Mouse (Mus musculus): Measurements from ENCODE around the gene Marc1. TPM values are rescaled to one million over a fixed set of nuclear protein-coding genes. Genes with fewer than 3 reads are reported as not detected.

Marc1 gene
- total RNA-seq, 2 experiments from 2014 or later = not detected

DNA sequence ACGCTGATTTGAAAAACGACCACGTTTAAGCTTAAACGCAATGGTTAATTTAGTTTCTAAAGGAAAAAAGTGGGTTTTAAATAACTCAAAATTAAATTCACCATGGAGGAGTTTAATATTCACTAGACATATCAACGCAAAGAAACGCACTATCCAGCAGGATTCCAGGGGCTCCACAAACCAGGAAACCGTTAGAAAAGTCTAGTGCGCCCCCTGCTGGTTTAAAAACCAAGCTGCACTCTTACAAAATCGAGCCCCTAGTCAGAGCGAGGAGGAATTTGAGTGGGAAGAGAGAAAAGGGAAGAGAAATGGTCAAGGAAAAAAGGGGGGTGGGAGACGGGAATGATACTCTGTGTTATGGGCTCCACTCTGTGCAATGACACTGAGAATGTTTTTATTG is 14.0 kb upstream of the Marc1 start:
- DNase-seq = peak in 1 of 2 experiments; percentile 49
- intact Hi-C loops (cut with DNase I) = loop anchor here (1.0 to 10.0 kb wide), 5 partner anchors 28 to 790 kb away; partner anchors contain the start of genes 1700056E22Rik and C130074G19Rik

GRCm38 (mm10) chr1:184824439-184824851 is 13.3 kb upstream of the Marc1 start:
- intact Hi-C loops (cut with DNase I) = loop anchor here (2.0 to 10.0 kb wide), 4 partner anchors 28 to 790 kb away; partner anchors contain the start of gene 1700056E22Rik
- DNase-seq = peak; percentile 92 to 95

DNA sequence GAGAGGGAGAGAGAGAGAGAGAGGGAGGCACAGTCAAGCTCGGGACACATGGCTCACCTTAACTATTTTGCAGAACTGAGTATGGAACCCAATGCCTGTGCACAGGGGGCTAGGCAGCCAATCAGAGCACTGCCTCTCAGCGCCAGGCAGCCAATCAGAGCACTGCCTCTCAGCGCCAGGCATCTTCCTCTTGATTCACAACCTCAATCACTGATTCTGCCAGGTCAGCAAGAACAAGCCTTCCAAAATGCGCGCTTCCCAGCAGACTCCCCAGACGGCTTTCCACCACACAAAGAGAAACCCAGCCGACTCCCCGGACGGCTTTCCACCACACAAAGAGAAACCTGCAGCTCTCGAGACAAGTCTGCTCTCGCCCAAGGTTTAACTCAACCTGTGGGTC is 11.6 kb upstream of the Marc1 start:
- no peak for DNase-seq
- intact Hi-C loops (cut with DNase I) = loop anchor here (10.0 kb wide), 1 partner anchor 788 kb away; the partner anchor contains the start of gene 1700056E22Rik

DNA sequence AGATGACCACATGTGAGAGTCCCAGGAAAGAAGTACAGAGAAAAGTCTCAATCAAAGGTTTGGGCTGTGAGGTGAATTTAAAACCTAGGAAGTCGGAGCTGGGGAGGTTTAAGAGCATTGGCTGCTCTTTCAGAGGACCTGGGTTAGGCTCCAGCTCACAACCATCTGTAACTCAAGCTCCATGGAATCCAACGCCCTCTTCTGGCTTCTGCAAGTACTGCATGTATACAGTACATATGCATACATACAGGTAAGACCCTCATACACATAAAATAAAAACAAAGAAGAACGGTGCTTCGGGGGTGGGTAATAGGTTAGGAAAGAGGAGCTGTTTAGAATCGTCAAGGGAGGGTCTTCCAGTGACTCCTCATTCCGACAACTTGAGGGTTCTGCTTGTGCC is 6.7 kb upstream of the Marc1 start:
- no peak for DNase-seq
- intact Hi-C loops (cut with DNase I) = no loop called here

GRCm38 (mm10) chr1:184811716-184812250 is 670 bp upstream of the Marc1 start:
- intact Hi-C loops (cut with DNase I) = no loop called here
- DNase-seq = no peak

DNA sequence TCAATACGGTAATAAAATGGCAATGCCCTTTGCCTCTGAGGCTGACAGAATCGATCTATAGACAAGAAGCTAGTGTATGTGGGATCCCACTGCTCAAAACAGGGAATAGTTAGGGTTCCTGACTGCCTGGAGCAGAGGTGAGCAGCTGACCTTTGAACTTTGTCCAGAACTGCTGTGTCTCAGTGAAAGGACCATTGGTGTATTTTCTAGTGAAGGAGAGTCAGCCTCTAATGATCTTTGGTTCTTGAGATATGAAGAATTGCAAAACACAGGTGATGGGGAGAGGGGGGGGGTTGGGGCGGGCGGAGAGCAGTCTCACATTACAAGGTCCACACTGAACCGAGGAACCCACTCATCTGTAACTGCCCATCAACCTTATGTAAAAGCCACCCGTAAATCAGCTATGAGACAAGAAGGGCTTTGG is 1.5 kb downstream of the Marc1 start:
- no peak for DNase-seq
- intact Hi-C loops (cut with DNase I) = no loop called here

DNA sequence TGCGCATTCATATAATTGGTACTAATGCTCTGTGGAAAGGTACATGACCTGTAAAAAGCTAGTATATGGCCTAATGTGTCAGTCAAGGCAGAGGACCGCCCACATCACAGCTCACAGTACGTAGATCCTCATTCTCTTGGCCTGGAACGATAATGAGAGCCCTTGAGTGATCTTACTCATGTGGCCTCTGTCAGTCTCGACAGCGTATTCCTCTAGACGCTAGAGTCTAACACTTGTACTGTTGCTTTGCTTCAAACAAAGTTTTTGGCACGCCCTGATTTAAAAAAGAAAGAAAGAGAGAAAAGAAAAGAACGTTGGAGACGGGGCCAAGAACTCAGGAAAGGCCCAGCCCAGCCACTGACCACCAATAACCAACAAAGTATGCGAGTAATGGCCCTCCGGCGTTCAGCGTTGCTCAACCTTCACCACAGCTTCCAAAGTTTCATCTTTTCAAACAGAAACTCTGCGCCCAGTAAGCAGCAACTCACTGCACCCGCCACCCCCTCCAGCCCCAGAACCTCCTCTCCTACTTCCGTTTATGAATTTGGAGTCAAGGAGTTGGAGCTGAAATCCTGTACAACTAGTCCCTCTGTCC is 2.6 kb downstream of the Marc1 start:
- intact Hi-C loops (cut with DNase I) = no loop called here
- DNase-seq = no peak

DNA sequence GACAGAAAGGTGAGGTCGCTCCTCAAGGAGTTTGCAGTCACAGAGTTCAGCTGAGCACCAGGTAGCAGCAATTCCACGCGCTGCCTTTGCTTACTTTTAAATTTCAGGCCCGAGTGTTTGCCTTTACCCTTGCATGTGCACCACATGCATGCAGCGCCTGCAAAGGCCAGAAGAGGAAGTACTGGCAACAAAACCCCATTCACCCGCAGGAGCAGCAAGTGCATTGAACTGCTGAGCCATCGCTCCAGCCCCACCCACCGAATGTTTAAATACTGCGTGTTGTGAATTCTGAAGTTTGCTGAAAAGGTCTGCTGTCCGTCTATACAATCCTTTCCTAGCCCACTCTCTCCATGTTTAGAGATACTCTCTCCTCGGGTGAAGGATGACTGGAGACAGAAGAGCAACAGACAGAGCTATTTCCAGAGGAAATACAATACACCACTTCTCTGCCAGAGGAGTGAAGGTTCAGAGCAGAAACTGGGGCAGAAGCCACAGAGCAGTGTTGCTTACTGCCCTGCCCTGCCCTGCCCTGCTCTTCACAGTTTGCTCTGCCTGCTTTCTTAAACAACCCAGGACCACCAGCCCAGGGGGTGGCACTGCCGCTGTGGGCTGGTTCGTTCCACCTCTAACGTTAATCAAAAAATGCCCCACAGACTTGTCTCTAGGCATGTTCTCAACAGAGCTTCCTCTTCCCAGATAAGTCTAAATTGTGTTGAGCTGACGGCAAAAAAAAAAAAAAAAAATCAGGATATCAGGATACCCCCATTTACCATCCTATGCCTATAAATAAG is 3.3 kb downstream of the Marc1 start:
- DNase-seq = no peak
- intact Hi-C loops (cut with DNase I) = no loop called here

DNA sequence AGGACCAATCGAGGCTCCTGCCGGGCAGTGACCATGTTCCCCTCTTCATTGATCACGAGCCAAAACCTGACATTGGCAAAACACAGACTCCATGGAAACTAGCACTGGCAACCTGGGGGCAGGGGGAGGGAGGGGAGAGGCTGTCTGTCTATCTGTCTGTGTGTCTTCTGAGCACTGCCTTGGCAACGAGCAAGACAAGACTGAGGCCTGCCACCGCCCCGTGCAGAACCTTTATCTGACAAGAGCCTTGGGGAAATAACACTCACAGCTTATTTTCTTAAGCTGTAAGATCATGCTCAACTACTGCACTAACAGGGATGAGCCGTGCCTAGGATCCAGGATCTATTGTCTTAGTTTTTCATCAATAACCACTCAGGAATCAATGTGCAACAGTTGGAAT is 4.0 kb downstream of the Marc1 start:
- DNase-seq = no peak
- intact Hi-C loops (cut with DNase I) = no loop called here

- DNase-seq = no peak
- intact Hi-C loops (cut with DNase I) = no loop called here
Observed at GRCm38 (mm10) chr1:184805749-184806148, 5.4 kb downstream of the Marc1 start.

- intact Hi-C loops (cut with DNase I) = loop anchor here (5.0 kb wide), 1 partner anchor 526 kb away; no protein-coding TSS in a partner anchor
- peak; percentile 27 to 43 for DNase-seq
Observed at GRCm38 (mm10) chr1:184793163-184793876, 17.8 kb downstream of the Marc1 start.

- intact Hi-C loops (cut with DNase I) = loop anchor here (5.0 kb wide), 1 partner anchor 524 kb away; no protein-coding TSS in a partner anchor
- DNase-seq = peak; percentile 27 to 46
Observed at GRCm38 (mm10) chr1:184791109-184791508, 20.0 kb downstream of the Marc1 start.

- no peak for DNase-seq
- intact Hi-C loops (cut with DNase I) = no loop called here
Observed at GRCm38 (mm10) chr1:184786376-184787151, 24.5 kb downstream of the Marc1 start.

DNA sequence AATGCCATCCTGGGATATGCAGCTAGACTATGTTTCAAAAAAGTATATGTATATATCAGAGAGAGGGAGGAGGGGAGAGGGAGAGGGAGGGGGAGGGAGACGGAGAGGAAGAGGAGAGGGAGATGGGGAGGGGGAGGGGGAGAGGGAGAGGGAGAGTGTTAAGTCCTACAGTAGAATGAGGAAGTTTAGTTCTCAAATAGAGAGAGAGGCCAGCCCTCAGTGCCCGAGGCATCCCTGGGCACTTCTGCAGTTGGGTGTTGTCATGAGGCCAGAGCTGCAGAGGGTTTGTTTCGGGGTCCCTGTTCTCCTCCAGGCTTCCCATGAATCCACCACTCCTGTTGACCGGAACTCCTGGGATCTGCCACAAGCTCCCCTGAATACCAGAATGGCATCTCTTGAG is 27.5 kb downstream of the Marc1 start:
- no peak for DNase-seq
- intact Hi-C loops (cut with DNase I) = no loop called here

DNA sequence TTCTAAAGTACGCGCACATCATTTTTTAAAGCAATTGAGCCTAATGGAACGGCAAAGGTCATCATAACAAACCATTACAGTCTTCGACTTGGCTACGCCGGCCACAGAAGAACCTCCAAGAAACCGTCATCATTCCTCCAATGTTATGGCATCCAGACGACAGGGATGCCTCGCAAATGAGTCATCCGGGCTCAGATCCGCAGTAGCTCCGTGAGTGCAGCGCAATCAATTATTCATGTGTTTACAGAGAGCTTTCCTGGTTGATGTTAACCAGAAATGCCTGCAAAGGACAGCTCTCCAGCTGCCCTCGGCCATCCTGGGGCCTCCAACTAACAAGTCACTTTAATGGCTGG is 29.0 kb downstream of the Marc1 start:
- intact Hi-C loops (cut with DNase I) = no loop called here
- no peak for DNase-seq

DNA sequence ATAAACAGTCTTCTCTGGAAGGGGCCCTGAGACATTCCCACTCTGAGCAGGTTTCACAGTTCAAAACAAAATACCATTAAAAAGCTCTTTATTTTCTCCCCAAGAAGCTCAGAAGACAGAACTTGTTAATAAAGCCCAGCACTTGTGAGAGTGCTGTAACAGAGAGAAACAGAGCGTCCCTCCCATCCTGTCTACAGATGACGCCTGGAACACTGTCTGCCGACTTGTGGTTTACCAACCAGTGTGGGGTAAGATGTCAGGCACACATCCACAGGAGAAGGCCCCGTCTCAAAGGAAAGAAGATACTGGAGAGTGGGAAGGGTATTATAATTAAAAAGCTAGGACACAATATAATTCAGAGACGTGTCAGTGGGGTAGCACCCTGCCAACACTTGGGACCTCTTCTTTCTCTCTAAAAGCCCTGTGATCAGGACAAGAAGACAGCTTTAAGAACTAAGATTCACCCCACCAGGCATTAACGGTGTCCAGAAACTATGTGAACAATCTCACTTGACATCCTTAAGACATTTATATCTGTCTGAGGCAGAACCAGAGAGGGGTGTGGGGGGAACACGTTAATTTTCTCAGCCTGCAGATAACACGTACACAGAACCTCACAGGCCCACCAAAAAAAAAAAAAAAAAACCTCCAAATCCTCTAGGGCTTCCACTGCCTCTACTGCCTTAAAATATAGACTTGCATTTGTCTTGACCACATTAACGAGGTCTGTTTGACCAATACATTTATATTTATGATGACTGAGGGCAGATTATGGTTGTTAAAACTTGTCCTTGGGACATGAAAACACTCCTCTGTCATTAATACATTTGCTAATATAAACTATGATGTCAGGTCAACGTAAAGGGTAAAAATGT is 29.6 kb downstream of the Marc1 start:
- intact Hi-C loops (cut with DNase I) = no loop called here

GRCm38 (mm10) chr1:184778157-184778556 is 33.0 kb downstream of the Marc1 start:
- DNase-seq = no peak
- intact Hi-C loops (cut with DNase I) = no loop called here

More for the DNA sequence above, 29.6 kb downstream of the Marc1 start:
- no peak for DNase-seq

- DNase-seq = no peak
- intact Hi-C loops (cut with DNase I) = no loop called here
Observed at GRCm38 (mm10) chr1:184777061-184777795, 33.9 kb downstream of the Marc1 start.

- no peak for DNase-seq
- intact Hi-C loops (cut with DNase I) = no loop called here
Observed at GRCm38 (mm10) chr1:184775289-184775688, 35.8 kb downstream of the Marc1 start.
